Mouse (Mus musculus) heart, postnatal 0 days (tissue): Measurements from ENCODE around the gene Bcan. TPM values are rescaled to one million over a fixed set of nuclear protein-coding genes. Genes with fewer than 3 reads are reported as not detected.

Source experiments
- ATAC-seq: fragments of 200-750 bp; cut with Nextera tagmentation; 2 replicates; pipeline ENCODE4 v1.8.0; 2017; ENCODE audit warnings: low read depth, moderate number of reproducible peaks, moderate library complexity; ENCODE audit not compliant: insufficient read depth
- DNase-seq: peaks from one replicate; pipeline ENCODE4 v3.0.0-alpha.2; 2016; ENCODE audit warnings: low spot score
- H3K27ac ChIP-seq: fragments of 300-500 bp; sonication (generic); 2 replicates; pipeline ENCODE4 v1.5.1; 2014; ENCODE audit warnings: low read depth, mild to moderate bottlenecking
- H3K27me3 ChIP-seq: fragments of 300-500 bp; sonication (generic); 2 replicates; pipeline ENCODE4 v1.6.1; 2014; ENCODE audit warnings: low read length, mixed read lengths; ENCODE audit not compliant: control insufficient read depth, insufficient read depth
- H3K36me3 ChIP-seq: fragments of 300-500 bp; sonication (generic); replicated peaks from 2 replicates; pipeline ENCODE4 v1.6.1; 2014; ENCODE audit warnings: low read length, mixed read lengths; ENCODE audit not compliant: control insufficient read depth, insufficient read depth
- H3K4me1 ChIP-seq: fragments of 300-500 bp; sonication (generic); 2 replicates; pipeline ENCODE4 v1.6.1; 2014; ENCODE audit warnings: antibody characterized with exemption; ENCODE audit not compliant: control insufficient read depth, insufficient read depth
- H3K4me2 ChIP-seq: fragments of 300-500 bp; sonication (generic); 2 replicates; pipeline ENCODE4 v1.6.1; 2014; ENCODE audit warnings: low read depth, mild to moderate bottlenecking, low read length, moderate library complexity
- H3K4me3 ChIP-seq: fragments of 300-500 bp; sonication (generic); 2 replicates; pipeline ENCODE4 v1.5.1; 2014; ENCODE audit warnings: low read depth, low read length
- H3K9ac ChIP-seq: fragments of 300-500 bp; sonication (generic); replicated peaks from 2 replicates; pipeline ENCODE4 v1.6.1; 2014; ENCODE audit warnings: low read depth, low read length, mixed read lengths
- H3K9me3 ChIP-seq: fragments of 300-500 bp; sonication (generic); replicated peaks from 2 replicates; pipeline ENCODE4 v1.6.1; 2016; ENCODE audit warnings: low read length; ENCODE audit not compliant: control insufficient read depth
- CTCF ChIP-seq: IDR thresholded peaks from 2 replicates; pipeline ENCODE4 v1.5.1; 2016; ENCODE audit warnings: antibody characterized with exemption, control low read depth, low read depth
- EP300 ChIP-seq: IDR thresholded peaks from 2 replicates; pipeline ENCODE4 v1.6.1; 2016; ENCODE audit warnings: antibody characterized with exemption, low read depth
- WGBS: fragments of 180-500 bp; shearing (Covaris S2); extraction: QIAGEN DNeasy Blood & Tissue Kit; methylation state at CpG from one replicate; pipeline ENCODE4 v1.1.7; 2014; 5-methylcytosine and 5-hydroxymethylcytosine counted together
- polyA plus RNA-seq: library from polyadenylated mRNA; unstranded; fragments of >200 nt; fragmentation: Nextera tagmentation; extraction: Ambion mirVana; gene quantifications from 2 replicates; pipeline ENCODE4 v1.2.1, GENCODE M21; 2015
- total RNA-seq: library from RNA; depleted of rRNA; stranded (reverse); fragments of >200 nt; gene quantifications from 2 replicates; pipeline ENCODE4 v1.2.3, GENCODE M21; 2014; ENCODE audit warnings: low replicate concordance

The Bcan gene
- total and polyA plus RNA-seq, 2 experiments from 2014 or later, result not detected

GRCm38 (mm10) chr3:87973593-87974380, 26.2 kb downstream of the Bcan start:
- H3K4me1 ChIP-seq, result 0 out of 2 replicates have a peak, but pooled peaks cover 11% of the 10 kb centered on the region

GRCm38 (mm10) chr3:87972776-87973175, 27.3 kb downstream of the Bcan start:
- Histone ChIP-seq H3K4me2 (peak overlapping the region; percentile 73), H3K9ac (peak overlapping the region; percentile 66; the same call in 1 of the 2 replicates), H3K36me3 (no peaks in the 10 kb centered on the region), H3K9me3 (no peaks in the 10 kb centered on the region), H3K27me3 (peaks cover 32% of the 10 kb centered on the region), H3K27ac (peak overlapping the region; percentile 6; the same call in 1 of the 2 replicates), H3K4me3 (peak overlapping the region; percentile 59), H3K4me1 (0 out of 2 replicates have a peak, but pooled peaks cover 11% of the 10 kb centered on the region)
- DNase-seq, result no peak
- no peak for ATAC-seq
- 45% methylated on average over 5 of the region's 5 CpGs for WGBS
- TF ChIP-seq EP300 (no peak), CTCF (no peak)

More at GRCm38 (mm10) chr3:87973593-87974380, 26.2 kb downstream of the Bcan start:
- TF ChIP-seq EP300 (no peak), CTCF (no peak)
- H3K9ac ChIP-seq, result 0 out of 2 replicates have a peak overlapping the region, but pooled peaks have one; percentile 8
- 55% methylated on average over 14 of the region's 14 CpGs for WGBS
- no peak for DNase-seq
- H3K4me3 ChIP-seq, result peak overlapping the region; percentile 59
- no peak for ATAC-seq
- H3K9me3 ChIP-seq, result no peaks in the 10 kb centered on the region
- peak overlapping the region; percentile 14 for H3K27ac ChIP-seq
- peak overlapping the region; percentile 73 for H3K4me2 ChIP-seq
- H3K27me3 ChIP-seq, result peaks cover 28% of the 10 kb centered on the region
- no peaks in the 10 kb centered on the region for H3K36me3 ChIP-seq

DNA sequence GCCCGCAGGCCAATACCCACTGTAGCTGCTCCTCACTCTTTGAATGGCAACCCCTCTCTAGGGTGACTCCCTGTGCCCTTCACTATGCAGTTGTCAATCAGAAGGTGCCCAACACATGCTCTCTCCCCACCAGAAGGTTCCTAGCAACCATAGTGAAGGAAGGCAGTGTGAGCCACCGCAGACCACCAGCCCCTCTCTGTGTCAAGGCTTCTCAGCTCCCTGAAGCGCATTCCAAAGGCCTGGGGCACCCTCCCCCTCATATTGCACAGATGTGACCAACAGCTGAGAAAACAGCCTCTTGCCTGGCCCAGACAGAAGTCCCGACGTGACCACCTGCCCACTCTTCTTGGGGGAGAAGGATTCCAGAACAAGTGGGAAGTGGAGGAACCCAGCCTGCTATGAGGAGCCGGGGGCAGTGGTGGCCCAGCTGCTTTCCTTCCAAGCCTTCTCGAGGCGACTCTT, 27.8 kb downstream of the Bcan start:
- Histone ChIP-seq H3K4me2 (peak overlapping the region; percentile 73), H3K27me3 (peaks cover 32% of the 10 kb centered on the region), H3K27ac (peak overlapping the region; percentile 6; the same call in 1 of the 2 replicates), H3K9me3 (no peaks in the 10 kb centered on the region), H3K36me3 (no peaks in the 10 kb centered on the region), H3K9ac (peak overlapping the region; percentile 66), H3K4me1 (0 out of 2 replicates have a peak, but pooled peaks cover 11% of the 10 kb centered on the region), H3K4me3 (peak overlapping the region; percentile 59)
- DNase-seq (no peak), ATAC-seq (no peak)
- WGBS, result 40% methylated on average over 8 of the region's 8 CpGs
- TF ChIP-seq EP300 (no peak), CTCF (no peak)

DNA sequence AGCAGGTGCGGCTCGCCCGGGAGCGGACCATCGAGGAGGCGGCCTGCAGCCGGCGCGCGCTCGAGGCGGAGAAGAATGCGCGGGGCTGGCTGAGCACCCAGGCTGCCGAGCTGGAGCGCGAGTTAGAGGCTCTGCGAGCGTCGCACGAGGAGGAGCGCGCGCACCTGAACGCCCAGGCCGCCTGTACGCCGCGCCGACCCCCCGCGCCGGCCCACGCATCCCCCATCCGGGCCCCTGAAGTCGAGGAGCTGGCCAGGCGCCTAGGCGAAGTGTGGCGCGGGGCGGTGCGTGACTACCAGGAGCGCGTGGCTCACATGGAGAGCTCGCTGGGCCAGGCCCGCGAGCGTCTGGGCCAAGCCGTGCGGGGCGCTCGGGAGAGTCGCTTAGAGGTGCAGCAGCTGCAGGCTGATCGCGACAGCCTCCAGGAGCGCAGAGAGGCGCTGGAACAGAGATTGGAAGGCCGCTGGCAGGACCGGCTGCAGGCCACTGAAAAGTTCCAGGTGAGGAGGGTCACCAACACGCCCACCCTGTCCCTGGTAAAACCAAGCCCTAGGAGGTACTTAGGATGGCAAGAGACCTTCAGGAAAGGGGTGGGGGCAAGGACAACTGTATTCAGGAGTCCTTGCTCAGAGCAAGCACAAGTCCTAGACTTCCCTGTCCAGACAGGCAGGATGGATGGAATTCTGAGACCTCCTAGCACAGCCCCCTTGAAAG, 28.4 kb downstream of the Bcan start:
- no peak for TF ChIP-seq CTCF
- TF ChIP-seq EP300, result no peak
- WGBS, result 2% methylated on average over 59 of the region's 60 CpGs
- H3K9me3 ChIP-seq, result no peaks in the 10 kb centered on the region
- H3K4me1 ChIP-seq, result 0 out of 2 replicates have a peak, but pooled peaks cover 11% of the 10 kb centered on the region
- peaks cover 32% of the 10 kb centered on the region for H3K27me3 ChIP-seq
- peak overlapping the region; percentile 73 for H3K4me2 ChIP-seq
- DNase-seq, result no peak
- H3K27ac ChIP-seq, result peak overlapping the region; percentile 44
- peak overlapping the region; percentile 66 for H3K9ac ChIP-seq
- ATAC-seq, result 0 out of 2 replicates have a peak, but pooled peaks have one; percentile 8
- H3K4me3 ChIP-seq, result peak overlapping the region; percentile 59
- no peaks in the 10 kb centered on the region for H3K36me3 ChIP-seq

GRCm38 (mm10) chr3:87970939-87971488, 29.0 kb downstream of the Bcan start, which contains the start of gene Nes:
Nes (plus strand) TSS chr3:87971078.
- Histone ChIP-seq H3K36me3 (no peaks in the 10 kb centered on the region), H3K27me3 (peaks cover 32% of the 10 kb centered on the region), H3K4me3 (peak within 1 kb of the TSS; percentile 59), H3K9me3 (no peaks in the 10 kb centered on the region), H3K4me2 (peak within 1 kb of the TSS; percentile 73), H3K9ac (peak within 1 kb of the TSS; percentile 66), H3K4me1 (0 out of 2 replicates have a peak, but pooled peaks cover 11% of the 10 kb centered on the region), H3K27ac (peak within 1 kb of the TSS; percentile 44)
- ATAC-seq (peak; percentile 52; the same call in 1 of the 2 replicates), DNase-seq (peak; percentile 76)
- TF ChIP-seq EP300, result no peak
- no peak for TF ChIP-seq CTCF
- under 1% methylated on average over 42 of the region's 44 CpGs for WGBS
